Mouse (Mus musculus) retina, postnatal 7 days (tissue): ENCODE data around the gene Ntf3.
A peak's percentile ranks its signal among the peaks of the same experiment; 100 is the strongest.

Experiments
- DNase-seq: peaks from one replicate; pipeline ENCODE4 v3.0.0-alpha.2; 2012; ENCODE audit warnings: low read depth, low spot score

The Ntf3 gene

DNA sequence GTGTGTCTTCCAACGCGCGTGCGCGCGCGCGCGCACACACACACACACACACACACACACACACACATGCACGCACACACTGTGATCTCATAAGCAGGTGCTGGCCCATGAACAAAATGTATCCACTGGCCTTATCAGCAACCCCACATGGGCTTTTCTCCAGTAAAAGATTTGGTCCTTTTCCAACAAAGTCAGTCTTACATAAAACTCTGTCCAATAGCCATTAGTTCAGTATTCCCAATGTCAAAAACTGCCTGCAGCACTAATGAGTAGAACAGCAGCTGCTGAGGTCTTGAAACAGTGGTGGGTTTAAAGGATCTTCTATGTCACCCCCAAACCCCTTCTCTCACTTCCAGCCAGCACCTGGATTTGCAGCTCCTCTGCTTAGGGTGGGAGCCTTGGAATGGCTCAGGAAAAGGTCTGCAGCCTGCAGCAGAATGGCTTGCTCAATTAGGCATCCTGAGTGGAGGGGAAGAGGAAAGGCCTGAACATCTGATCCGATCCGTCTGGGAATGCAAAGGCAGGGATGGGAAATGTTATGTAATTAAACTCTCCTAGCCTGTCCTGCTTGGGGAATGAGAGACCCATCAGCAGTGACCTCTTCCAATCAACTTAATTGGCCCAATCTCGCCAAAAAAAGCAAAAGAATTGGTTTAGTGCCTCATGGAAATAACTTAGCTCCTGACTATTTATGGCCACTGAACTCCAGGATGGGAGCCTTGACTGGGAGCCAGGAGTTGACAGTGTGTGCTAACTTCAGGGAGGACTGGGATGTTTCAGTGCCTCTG, 7.2 kb downstream of the Ntf3 start:
- DNase-seq, result no peak

DNA sequence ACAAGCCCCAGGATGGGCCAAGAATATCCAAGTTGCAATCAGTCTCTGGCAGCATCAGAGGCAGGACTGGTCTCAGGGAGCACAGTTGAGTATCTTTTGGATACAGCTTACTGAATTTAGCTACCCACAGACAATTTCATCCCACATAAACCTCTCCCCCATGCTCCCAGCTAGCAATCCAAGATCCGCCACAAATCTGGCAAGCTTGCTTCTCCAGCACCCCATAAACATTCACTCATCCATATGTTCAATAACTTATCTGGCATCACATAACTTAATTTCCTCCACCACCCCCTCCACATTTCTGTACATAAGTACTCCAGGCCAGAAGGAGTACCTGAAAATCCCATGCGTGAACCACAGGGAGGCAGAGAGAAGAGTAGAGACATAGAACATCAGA, 10.8 kb downstream of the Ntf3 start:
- no peak for DNase-seq

DNA sequence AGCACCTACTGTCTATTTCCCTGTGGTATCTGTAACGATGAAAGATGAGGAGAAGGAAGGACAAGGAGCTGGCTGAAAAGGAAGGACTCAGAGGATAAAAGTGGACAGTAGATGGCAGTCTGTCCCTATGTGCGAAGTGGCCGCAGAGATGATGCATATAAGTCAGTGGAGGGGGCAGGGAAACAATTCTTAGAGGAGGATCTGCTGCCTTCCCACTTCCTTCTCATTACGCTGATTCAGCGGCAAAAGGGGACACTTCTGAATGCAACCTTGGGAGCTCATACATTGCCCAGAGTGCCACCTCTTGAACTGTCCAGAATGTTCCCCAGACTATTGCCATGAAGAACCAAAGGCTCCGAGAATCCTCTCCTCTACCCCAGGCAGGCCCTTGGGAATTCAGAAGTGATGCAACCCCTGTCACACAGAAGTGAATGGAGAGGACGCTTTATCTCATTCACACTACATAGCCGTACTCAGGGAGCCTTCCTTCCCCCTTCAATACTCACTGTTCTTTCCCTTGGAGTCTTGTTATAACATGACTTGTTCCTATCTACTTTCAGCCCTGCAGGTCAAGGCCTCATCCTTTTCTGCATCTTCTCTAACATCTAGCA, 12.2 kb downstream of the Ntf3 start:
- DNase-seq, result peak; percentile 44

DNA sequence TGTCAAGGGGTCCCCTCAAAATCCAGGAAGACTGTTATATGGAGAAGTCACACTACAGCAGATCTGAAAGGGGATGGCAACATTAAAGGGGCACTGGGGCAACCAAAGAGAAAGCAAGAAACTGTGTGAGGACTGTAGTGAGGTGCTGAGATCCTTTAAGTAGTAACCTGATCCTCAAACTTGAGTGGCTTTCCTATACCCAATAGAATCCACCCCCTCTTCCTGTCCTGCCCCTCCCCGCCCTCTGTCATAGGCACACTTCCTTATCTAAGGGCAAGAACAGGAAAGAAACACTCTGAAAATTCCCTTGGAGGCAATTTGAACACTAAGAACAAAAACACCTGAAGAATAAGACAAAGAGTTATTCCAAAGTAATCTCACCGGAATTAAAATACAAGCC, 13.6 kb downstream of the Ntf3 start:
- DNase-seq, result no peak

DNA sequence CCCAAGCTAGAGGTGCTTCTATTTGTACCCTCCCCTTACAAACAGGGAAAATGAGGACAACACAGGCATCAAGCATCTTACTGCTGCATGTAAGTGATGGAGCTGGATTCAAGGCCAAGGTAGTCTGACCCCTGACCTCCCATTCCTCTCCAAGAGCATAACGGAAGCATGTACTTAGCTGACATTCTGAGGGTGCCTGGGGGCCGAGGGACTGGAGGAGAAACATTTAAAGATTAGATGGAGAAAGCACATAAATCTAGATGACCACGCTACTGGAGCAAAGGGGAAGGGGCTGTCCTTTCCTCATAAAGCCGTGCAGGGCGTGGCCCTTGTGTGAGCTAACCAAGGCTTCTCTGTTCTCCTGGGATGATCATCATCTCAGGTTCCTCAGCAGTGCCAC, 23.1 kb downstream of the Ntf3 start:
- no peak for DNase-seq

DNA sequence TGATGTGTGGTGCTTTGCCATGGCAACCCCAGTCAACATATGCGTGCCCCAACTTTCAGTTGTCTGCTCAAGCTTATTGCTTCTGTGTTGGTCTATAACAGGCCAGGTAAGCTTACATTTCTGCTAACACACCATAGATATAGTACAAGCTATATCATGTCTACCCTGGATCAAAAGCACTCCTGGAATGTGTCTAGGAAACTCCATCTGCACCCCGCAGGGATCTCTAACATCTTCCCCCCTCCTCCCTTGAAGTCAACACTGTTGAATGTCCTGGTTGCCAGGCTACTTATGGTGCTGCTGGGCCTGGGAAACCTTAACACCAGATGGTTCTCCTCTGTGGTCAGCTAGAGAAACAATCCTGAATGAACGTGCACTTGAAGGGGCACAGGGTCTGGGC, 24.0 kb downstream of the Ntf3 start:
- no peak for DNase-seq

DNA sequence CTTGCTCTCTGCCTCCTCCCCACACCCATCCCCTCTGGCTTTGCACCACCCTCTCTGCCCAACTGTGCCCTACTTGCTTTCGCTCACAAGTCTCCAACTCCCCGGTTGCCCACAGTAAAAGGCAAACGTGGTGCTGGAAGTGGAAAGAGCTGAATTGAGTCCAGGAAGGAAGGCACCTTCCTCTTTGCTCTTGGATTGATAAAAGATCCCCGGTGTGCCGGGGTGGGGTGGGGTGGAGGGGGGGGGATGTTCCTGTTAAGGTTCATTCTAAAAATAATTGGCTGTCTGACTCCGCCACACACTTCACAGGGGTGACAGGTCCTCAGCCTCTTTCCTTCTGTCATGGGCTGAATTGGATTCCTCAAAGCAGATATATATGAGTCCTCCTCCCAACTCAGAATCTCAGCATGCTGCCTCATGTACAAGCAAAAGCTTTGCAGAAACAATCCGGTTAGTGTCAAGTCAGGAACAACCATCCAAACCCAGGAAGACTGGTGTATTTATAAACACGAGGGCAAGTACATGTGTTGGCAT, 24.6 kb downstream of the Ntf3 start:
- DNase-seq, result no peak

DNA sequence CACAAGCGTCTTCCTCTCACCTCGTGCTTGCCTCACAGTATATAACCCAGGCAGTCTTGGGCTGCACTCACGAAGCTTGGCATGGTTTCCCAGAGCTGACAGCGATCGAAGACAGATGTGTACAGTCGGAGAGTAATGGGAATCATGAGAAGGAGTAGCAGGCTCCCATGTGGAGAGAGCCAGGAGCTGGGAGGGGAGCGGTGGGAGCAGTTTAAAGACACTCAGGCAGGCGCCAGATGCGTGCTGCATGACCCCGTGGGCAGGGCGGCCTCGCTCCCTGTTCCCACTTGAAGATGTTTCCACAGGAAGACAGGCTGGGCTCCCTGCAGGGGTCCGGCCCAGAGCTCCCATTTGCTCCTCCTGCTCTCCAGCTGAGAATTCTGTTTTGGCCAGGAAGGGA, 25.2 kb downstream of the Ntf3 start:
- DNase-seq, result no peak

DNA sequence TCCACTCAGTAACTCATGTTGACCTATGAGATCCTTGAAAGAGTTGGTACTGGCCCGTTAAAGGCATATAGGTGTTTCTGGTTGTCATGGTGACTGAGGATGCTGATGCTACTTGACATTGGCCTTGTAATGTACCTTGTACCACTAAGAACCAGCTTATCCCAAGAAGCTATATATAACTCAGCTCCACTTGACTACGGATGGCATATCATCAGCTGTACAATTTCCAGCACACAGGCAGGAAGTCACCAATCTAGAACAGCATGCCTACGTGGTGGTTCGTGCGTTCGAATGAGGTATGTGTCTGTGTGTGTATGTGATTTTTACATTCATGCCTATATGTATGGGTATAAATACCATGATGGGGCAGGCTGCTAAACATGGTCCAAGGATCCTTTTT, 25.7 kb downstream of the Ntf3 start:
- DNase-seq, result no peak

DNA sequence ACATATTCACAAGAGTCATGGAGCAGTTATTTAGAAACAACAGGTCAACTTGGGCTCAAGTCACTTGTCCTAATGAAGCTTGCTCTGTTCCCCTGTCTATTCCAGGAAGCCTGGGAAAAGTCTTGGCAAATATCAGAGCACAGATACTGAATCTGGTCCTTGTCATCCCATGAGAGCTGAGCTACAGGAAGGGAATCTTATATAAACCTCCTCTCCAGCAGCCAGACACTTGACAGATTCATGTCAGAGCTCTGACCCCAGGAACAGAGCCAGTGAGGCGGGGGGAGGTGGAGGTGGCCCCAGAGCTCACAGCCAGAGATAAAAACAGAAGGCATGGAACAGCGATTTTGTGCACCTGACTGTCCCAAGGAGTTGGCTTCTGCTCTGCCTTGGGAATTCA, 26.3 kb downstream of the Ntf3 start:
- no peak for DNase-seq

DNA sequence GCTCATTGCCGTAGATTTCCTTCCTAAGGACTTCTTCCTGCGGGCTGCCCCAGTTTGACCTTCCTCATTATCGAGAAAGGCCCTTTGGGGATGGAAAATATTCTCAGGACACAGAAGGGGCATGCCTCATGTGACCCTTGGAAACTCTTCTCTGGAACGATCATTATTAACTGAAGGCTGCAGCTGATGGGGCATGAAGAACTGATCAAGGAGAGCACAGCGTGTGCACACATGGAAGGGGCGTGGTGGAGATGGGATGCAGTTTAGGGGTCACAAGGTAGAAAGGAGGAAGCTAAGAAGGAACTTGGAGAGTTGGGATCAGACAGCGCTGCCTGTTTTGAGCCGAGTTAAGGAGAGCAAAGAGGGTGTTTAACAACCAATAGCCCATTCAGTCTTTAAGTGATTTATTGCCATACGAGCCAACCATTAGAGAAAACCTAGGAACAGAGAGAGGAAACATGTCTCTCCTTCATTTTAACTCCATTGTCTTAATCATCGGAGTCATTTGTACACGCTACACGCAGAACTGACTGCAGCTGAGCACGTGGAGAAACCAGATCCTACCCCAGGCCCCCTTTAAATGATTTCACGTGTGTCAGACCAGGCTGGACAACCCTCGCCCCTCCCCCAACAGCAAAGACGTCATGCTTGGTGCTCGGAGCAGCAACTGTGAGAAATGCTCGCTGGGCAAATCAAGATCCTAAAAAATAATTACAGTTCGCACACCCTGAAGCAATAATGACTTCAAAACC, 32.4 kb downstream of the Ntf3 start:
- DNase-seq, result no peak

DNA sequence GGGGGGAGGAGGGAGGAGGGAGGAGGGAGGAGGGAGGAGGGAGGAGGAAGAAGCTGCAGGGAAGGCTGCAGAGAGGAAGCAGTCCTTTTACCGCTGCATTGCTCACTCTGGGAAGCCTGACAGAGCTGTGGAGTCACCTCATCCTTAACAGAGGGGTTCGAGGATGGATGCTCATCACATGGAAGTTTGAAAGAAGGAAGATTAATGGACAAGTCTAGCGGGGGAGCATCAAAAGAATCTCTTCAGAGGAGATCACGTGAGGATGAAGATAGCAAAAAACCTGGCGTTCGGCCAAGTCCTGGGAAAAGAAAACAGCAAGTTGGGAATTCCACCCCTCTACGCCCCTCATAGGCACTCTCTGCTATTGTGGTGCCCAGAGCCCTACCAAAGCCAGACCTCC, 38.5 kb downstream of the Ntf3 start:
- DNase-seq, result no peak

DNA sequence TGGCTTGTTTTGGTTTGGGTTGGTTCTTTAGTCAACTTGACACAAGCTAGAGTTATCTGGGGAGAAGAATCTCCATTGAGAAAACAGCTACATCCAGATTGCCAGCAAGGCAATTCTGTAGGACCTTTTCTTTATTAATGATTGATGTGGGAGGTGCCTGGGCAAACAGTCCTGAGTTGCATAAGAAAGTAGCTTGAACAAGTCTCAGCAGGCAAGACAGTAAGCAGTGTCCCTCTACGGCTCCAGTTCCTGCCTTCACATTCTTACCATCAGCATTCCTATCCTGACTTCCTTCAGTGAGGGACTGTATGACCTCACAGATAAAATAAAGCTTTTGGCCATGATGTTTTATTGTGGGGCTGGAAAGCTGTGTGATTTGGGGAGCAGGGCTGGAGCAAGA, 48.5 kb downstream of the Ntf3 start:
- DNase-seq, result no peak

DNA sequence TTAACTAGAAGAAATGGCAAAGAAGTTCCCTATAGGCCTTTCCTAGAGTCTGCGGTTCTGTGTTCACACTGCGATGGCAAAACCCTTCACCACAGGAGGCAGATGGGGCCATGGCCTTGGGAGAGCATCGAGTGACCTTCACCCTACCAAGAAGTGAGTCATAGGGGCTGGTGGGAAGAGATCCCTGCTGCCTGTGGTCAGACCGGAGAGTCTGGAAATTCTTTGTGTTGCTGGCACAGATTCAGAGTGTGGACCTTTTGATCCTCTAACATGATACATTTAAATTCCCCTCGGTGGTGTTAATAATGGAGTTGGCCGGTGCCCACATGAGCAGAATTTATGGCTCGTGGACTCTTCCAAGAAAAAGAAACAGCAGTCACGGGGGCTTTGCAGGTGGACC, 49.5 kb downstream of the Ntf3 start:
- DNase-seq, result no peak

DNA sequence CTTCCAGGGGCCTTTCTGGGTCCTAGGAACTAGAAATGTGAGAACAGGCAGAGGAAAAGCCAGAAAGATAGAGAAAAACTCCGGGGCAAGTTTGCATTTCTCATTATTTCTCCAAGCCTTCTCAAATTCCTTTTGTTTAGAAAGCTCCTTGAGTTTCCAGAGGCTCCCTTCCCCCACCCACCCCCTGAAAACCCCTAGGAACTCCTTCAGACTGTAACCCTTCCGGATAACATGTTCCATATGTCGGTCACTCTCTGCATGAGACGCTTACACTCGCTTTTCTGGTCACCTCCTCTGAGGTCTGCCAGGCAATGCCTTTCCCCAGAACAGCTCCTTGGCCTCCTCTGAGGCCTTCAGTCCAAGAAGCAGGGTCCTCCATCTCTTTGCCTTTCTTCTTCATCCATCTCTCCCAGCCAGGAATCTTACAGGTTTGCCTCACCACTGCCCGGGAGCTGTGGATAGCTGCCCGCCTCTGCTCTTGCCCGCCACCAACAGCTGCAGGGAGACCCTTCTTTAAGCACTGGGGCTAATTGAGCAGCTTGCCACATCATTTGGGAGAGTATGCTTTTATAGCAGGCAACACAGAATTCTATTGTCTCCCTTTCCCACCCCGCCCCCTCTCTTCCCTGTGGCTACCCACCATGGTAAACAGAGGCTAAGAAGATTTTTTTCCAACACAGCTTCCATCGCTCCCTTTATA, 51.6 kb downstream of the Ntf3 start:
- DNase-seq, result no peak

DNA sequence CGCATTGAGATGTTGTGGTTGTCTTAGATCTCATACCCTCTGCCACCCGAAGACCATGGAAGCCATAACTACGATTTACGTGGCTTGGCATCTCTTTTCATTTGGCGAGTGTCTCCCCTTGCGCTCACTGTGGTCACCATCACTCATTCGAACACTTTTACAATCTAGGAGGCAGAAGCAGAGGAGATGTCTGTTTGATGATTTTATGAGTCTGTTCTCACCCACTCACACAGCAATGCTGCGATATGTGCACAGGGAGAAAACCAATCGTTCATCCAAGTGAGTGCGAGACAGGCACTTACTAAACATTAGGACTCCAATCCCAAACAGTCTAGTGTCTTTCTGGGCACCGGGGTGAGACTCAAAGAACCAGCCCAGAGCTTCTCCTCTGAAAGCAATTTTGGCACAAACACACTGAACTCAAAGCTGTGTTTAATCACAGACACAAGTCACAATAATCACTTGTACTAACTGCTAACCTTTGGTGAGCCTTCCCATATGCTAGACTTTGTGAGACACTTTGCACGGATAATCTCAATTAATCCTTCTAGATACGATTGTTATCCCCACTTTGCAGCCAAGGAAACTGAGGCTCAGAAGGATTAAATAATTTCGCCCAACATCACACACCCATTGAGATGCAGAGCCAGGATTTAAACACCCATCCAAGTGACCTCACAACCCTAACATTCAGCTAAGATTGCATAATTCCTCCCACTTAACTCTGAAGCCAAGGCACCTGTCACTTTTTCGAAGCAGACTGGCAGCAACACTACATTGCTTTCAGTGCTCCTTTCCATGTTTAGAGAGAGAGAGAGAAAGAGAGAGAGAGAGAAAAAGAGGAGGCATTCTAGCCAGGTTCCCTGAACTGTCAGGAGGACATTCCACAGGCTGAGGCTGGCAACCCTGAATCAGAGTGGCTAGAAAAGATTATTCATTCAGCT, 55.5 kb downstream of the Ntf3 start:
- no peak for DNase-seq

DNA sequence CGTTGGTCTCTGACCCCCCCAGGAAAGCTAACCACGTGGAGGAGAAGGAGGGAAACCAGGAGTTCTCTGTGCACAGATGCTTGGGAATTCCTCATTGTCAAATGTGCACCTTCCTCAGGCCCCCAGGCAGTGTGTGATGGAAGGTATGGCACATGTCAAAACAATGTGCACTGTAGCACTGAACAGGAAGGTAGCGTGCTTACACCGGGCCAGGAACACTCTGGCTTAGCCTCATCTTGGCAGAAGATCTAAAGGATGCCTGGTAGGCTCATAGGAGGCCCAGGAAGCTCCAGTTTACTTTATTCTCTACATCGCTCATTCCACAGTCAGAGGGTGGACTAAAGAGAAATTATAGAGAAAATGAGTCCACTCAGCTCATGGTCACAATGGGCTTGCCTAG, 57.5 kb downstream of the Ntf3 start:
- DNase-seq, result no peak

DNA sequence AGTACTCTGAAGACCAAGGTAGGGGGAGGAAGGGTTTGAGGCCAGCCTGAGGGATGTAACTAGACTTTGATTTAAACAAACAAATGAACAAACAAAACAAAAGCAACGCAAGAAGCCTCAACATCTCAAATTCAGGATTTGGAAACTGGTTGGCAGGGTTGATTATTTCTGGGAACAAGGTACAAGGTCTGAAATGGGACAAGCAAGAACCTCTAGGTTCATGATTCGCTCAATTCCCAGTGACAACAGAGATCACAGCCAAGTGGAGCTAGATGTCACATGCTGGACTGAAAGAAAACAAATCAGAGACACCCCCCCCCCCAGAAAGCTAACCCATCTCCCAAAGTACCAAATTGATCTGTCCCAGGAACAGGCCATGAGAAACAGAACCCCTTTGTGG, 57.9 kb downstream of the Ntf3 start:
- no peak for DNase-seq

DNA sequence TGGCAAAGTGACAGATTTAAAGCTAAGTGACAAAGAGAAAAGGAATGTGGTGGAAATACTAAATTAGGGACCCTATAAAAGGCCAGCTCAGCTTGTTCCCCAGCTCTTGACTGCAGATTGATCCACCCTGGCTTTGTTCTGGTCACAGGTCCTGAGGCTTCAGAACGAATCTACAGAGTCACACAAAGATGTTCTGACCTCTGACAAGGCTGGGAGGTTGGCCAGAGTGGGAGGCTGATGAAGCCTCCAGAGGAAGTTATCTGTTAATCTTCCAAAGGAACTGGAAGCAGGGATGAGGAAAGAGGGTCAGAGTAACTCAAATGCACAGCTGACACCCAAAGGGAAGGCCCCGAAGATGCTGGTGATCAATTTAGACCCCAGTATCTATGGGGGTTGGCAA, 59.3 kb downstream of the Ntf3 start:
- DNase-seq, result no peak

DNA sequence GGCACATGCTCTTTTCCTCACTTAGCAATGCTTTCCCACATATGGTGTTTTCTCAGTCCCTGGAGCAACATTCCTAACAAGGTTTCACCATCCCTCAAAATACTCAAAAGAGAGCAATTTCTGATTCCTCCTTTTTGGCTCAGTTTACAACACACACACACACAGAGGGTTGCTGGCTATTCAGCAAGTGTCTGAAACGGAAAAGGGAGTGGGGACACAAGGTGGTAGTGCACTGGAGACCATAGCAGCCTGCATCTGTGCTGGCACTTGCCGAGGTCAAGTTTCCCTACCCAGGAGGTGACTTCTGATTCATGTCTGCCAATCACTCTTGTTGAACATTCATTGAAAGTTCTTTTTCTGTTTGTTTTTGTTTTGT, 59.9 kb downstream of the Ntf3 start:
- no peak for DNase-seq
